Mouse (Mus musculus) small intestine, adult 2 months (tissue): ENCODE results near the gene Tprgl. TPM values are rescaled to one million over a fixed set of nuclear protein-coding genes. Genes with fewer than 3 reads are reported as not detected.

Experiments used
- H3K27ac ChIP-seq: fragments of 200-500 bp; 2 replicates; pipeline ENCODE4 v1.5.1; 2012; ENCODE audit warnings: low read depth, low read length, control low read depth, inconsistent platforms; ENCODE audit not compliant: insufficient read depth
- H3K27me3 ChIP-seq: fragments of 200-500 bp; 2 replicates; pipeline ENCODE4 v1.6.1; 2012; ENCODE audit warnings: mild to moderate bottlenecking, moderate library complexity, low read length, inconsistent platforms; ENCODE audit not compliant: control insufficient read depth, insufficient read depth
- H3K36me3 ChIP-seq: fragments of 200-500 bp; 2 replicates; pipeline ENCODE4 v1.6.1; 2012; ENCODE audit warnings: mild to moderate bottlenecking, low read length, control low read depth, inconsistent platforms; ENCODE audit not compliant: control insufficient read depth, insufficient read depth
- H3K4me1 ChIP-seq: fragments of 200-500 bp; 2 replicates; pipeline ENCODE4 v1.6.1; 2012; ENCODE audit warnings: low read length, inconsistent platforms, mixed read lengths; ENCODE audit not compliant: control insufficient read depth, insufficient read depth, insufficient read length
- H3K4me3 ChIP-seq: fragments of 200-500 bp; 2 replicates; pipeline ENCODE4 v1.5.1; 2012; ENCODE audit warnings: low read depth, mild to moderate bottlenecking, control low read depth, inconsistent platforms, low read length, moderate library complexity
- CTCF ChIP-seq: fragments of 200-500 bp; IDR thresholded peaks from 2 replicates; pipeline ENCODE4 v1.5.1; 2012; ENCODE audit warnings: low read depth, mild to moderate bottlenecking, control low read depth, inconsistent platforms, low read length, moderate library complexity, mixed read lengths; ENCODE audit not compliant: insufficient replicate concordance, insufficient read length; ENCODE audit errors: extremely low read depth
- POLR2A ChIP-seq: fragments of 200-500 bp; IDR thresholded peaks from 2 replicates; pipeline ENCODE4 v1.6.1; 2012; ENCODE audit warnings: low read depth, mild to moderate bottlenecking, control low read depth, inconsistent platforms, low read length, moderate library complexity
- WGBS: fragments of 180-500 bp; shearing (Covaris S2); methylation state at CpG from one replicate; pipeline ENCODE4 v1.1.7; 2018; 5-methylcytosine and 5-hydroxymethylcytosine counted together
- polyA plus RNA-seq: library from polyadenylated mRNA; depleted of rRNA; stranded (reverse); fragments of >200 nt; gene quantifications from 2 replicates; pipeline ENCODE4 v1.2.3, GENCODE M21; 2012

Gene Tprgl
- polyA plus RNA-seq, 1 experiment = 129 TPM

- Histone ChIP-seq H3K27ac (no peak overlapping the region), H3K4me1 (no peaks in the 10 kb centered on the region), H3K27me3 (0 out of 2 replicates have a peak, but pooled peaks cover 3% of the 10 kb centered on the region), H3K4me3 (no peak overlapping the region), H3K36me3 (no peaks in the 10 kb centered on the region)
- 56% methylated on average over 8 of the region's 8 CpGs for WGBS
- TF ChIP-seq CTCF (no peak), POLR2A (no peak)
These were observed 16.8 kb upstream of the Tprgl start for GRCm38 (mm10) chr4:154177257-154177656.

GRCm38 (mm10) chr4:154171931-154172604, 11.6 kb upstream of the Tprgl start:
- TF ChIP-seq POLR2A (no peak), CTCF (no peak)
- H3K27me3 ChIP-seq = peaks cover 41% of the 10 kb centered on the region
- 0 out of 2 replicates have a peak overlapping the region, but pooled peaks have one; percentile 58 for H3K4me3 ChIP-seq
- H3K36me3 ChIP-seq = no peaks in the 10 kb centered on the region
- H3K27ac ChIP-seq = no peak overlapping the region
- 41% methylated on average over 13 of the region's 13 CpGs for WGBS
- H3K4me1 ChIP-seq = peaks cover 3% of the 10 kb centered on the region; the same call in 1 of the 2 replicates

GRCm38 (mm10) chr4:154171151-154171930, 10.9 kb upstream of the Tprgl start:
- Histone ChIP-seq H3K4me1 (peaks cover 3% of the 10 kb centered on the region; the same call in 1 of the 2 replicates), H3K27me3 (peaks cover 41% of the 10 kb centered on the region), H3K4me3 (peak overlapping the region; percentile 58), H3K36me3 (no peaks in the 10 kb centered on the region), H3K27ac (no peak overlapping the region)
- TF ChIP-seq POLR2A = no peak
- TF ChIP-seq CTCF = no peak
- WGBS = 3% methylated on average over 37 of the region's 37 CpGs

- Histone ChIP-seq H3K36me3 (no peaks in the 10 kb centered on the region), H3K27me3 (peaks cover 41% of the 10 kb centered on the region), H3K27ac (no peak within 1 kb of the TSS), H3K4me3 (peak within 1 kb of the TSS; percentile 58), H3K4me1 (peaks cover 3% of the 10 kb centered on the region; the same call in 1 of the 2 replicates)
- WGBS = under 1% methylated on average over 61 of the region's 61 CpGs
- TF ChIP-seq CTCF (no peak), POLR2A (no peak)
These were observed 10.2 kb upstream of the Tprgl start, which contains the start of gene Megf6 for GRCm38 (mm10) chr4:154170506-154171150. Gene Megf6 (plus strand): TSS chr4:154170730.

GRCm38 (mm10) chr4:154170021-154170420, 9.6 kb upstream of the Tprgl start:
- Histone ChIP-seq H3K4me1 (peaks cover 6% of the 10 kb centered on the region; the same call in 1 of the 2 replicates), H3K36me3 (no peaks in the 10 kb centered on the region), H3K4me3 (peak overlapping the region; percentile 39), H3K27me3 (peaks cover 41% of the 10 kb centered on the region), H3K27ac (no peak overlapping the region)
- TF ChIP-seq CTCF (no peak), POLR2A (no peak)
- 3% methylated on average over 15 of the region's 15 CpGs for WGBS

GRCm38 (mm10) chr4:154167053-154167452, 6.6 kb upstream of the Tprgl start:
- no peak for TF ChIP-seq POLR2A
- peak; percentile 59; the same call in 1 of the 2 replicates for TF ChIP-seq CTCF
- WGBS = 19% methylated on average over 5 of the region's 5 CpGs
- Histone ChIP-seq H3K27me3 (peaks cover 36% of the 10 kb centered on the region), H3K36me3 (no peaks in the 10 kb centered on the region), H3K27ac (no peak overlapping the region), H3K4me3 (no peak overlapping the region), H3K4me1 (peaks cover 6% of the 10 kb centered on the region; the same call in 1 of the 2 replicates)

GRCm38 (mm10) chr4:154163296-154163695, 2.8 kb upstream of the Tprgl start:
- 15% methylated on average over 7 of the region's 7 CpGs for WGBS
- H3K36me3 ChIP-seq = peaks cover 6% of the 10 kb centered on the region; the same call in 1 of the 2 replicates
- no peak overlapping the region for H3K27ac ChIP-seq
- TF ChIP-seq POLR2A (no peak), CTCF (peak; percentile 81; the same call in 1 of the 2 replicates)
- no peak overlapping the region for H3K4me3 ChIP-seq
- 0 out of 2 replicates have a peak, but pooled peaks cover 3% of the 10 kb centered on the region for H3K27me3 ChIP-seq
- peaks cover 13% of the 10 kb centered on the region for H3K4me1 ChIP-seq
